Mouse (Mus musculus): ENCODE data around the gene Il10rb.

Gene Il10rb

DNA sequence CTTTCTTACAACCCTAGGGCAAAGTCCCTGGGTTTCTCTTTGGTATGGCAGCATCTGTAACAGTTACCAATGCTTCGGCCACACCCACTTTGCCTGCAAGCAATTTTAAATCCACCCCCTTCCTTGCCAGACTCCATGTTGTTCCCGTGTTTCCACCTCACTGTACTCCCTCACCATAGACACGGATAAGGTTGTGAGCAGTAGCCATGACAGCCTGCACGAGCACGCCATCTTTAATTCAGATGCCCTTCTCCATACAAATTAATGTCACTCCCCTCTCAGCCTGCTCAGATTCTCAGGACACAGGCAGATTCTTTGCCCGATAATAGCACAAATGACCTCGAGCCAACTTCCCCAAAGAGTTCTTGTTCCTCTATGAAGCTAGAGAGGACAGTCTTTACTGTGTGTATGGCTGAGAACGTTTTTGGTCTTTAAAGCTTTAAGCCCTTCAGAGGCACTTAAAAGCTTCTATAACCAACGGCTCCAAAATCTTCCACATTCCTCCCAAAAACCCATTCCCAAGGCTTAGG is 23.6 kb upstream of the Il10rb start:
- no peak for DNase-seq (ENCODE audit: low read depth, low spot score)

- no peak for DNase-seq (ENCODE audit: low read depth, low spot score)
These were observed 21.7 kb upstream of the Il10rb start for GRCm38 (mm10) chr16:91384221-91384620.

GRCm38 (mm10) chr16:91385621-91386020 is 20.3 kb upstream of the Il10rb start:
- DNase-seq (ENCODE audit: low read depth, low spot score), result no peak

DNA sequence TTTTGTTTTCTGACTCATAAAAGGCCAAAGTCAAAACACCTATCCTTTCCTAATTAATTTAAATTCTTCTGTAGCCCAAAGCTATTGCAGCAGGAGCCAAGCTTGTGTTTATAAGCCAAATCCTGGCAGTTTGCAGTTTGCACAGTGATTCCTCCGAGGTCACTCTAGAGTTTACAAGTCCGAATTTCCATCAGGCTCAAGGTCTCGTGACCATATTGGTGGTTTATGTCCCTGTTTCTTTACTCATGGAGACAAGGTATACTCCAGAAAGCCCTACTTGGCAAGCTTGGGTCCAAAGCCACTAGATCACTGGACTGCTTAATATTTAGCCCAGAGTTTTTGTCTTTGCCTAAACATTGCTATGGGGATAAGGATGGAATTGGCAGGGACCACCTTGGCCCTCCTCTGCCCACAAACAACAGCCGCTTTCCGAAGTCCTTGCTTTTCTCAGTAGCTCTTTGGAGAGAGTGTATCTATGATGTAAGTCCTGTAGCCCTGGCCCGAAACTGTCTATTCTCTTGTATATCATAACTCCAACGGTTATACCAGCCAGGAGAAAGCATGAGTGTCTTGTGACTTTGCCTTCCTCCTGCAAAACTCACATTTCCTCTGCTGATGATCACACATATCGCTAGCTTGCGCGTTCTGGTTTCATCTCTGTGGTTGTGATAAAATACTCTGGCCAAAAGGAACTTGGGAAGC is 19.4 kb upstream of the Il10rb start:
- no peak for DNase-seq (ENCODE audit: low read depth, low spot score)

DNA sequence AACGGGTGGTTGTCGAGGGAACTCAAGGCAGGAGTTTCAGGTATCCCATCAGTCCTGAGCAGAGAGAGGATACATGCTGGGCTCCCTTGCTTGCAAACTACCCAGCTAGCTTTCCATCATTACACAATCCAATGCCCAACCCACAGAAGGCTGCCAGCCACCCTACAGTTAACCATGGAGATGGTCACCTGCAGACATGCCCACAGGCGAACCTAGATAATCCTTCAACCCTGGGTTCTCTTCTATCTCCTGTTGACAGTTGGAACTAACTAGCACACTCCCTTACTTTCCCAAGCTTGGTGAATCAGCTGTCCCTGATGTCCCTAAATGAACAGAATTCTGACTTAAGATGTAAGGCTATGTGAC is 18.9 kb upstream of the Il10rb start:
- no peak for DNase-seq (ENCODE audit: low read depth, low spot score)

DNA sequence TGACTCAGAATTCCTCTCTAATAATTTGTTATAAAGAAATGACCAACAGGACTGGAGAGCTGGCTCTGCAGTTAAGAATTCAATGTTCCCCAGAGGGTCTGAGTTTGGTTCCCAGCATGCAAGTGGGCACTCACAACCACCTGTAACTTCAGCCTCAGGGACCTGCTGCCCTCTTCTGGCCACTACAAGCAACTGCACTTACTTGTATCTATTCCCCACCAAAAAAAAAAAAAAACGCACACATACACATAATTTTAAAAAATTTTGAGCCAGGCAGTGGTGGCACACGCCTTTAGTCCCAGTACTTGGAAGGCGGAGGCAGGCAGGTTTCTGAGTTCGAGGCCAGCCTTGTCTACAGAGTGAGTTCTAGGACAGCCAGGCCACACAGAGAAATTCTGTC is 15.9 kb upstream of the Il10rb start:
- peak; percentile 77 for DNase-seq (ENCODE audit: low read depth, low spot score)

GRCm38 (mm10) chr16:91391421-91391820 is 14.5 kb upstream of the Il10rb start, which contains the start of gene Gm21970:
Gm21970 (plus strand) TSS chr16:91391721.
- no peak for DNase-seq (ENCODE audit: low read depth, low spot score)

DNA sequence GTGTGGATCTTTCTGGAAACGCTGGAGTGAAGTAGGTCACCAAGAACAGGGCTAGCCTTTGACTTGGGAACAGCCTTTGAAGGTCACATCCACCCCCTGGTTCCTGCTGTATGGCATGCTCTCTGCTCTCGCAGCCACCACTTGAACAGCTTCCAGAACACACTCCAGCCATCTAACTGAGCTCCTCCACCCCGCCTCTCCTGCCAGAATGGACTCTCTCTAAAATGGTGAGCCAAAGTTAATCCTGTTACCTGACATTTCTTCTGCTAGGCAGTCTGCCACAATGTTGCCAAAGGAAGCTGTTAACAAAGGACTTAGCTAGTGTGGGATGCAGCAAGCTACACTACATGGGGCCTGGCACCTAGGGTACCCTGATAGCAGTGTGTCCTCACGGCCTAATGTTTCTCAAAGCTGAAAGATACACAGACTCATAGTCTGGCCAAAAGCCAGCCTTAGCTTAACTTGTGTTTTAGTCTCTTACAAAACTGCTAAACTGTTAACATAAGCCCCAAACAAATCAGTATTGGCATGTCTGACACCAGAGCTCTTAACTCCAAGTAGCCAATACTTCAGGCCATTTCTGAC is 11.0 kb upstream of the Il10rb start:
- DNase-seq (ENCODE audit: low read depth, low spot score), result no peak

DNA sequence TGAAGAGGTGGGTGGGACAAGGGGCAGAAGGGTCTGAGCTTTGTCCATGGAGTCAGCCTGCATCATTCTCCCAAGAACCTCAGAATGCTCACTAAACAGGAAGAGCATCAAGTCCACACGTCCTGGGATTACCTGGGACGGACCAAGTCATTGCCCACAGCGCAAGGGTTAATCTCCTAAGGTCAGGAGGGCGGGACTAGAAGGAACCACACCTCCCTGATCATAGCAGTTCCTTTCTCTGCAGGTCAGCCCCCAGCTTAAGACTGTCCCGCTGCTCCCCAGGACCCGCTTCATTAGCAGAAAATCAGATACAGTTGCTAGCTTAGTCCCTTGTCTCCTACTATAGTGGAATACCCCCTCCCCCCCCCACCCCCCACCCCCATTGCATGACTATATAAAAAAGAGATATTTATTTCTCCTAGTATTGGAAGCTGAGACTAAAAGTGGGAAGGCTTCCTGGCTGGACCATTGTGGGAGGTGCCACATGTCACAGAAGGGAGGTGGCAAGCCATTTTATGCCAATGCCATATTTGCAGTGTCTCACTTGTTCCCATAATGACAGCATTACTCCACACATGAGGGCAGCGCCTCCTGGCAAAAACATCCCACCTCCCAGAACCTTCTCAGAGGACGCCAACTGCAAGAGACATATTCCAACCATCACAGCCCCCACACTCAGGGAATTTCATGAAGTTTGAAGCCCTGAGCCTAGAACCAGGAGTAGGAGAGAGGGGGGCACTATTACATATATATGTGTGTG is 10.2 kb upstream of the Il10rb start:
- DNase-seq (ENCODE audit: low read depth, low spot score), result no peak

GRCm38 (mm10) chr16:91396844-91397537 is 9.0 kb upstream of the Il10rb start:
- DNase-seq (ENCODE audit: low read depth, low spot score), result no peak

- peak; percentile 29 for DNase-seq (ENCODE audit: low read depth, low spot score)
These were observed 7.9 kb upstream of the Il10rb start for GRCm38 (mm10) chr16:91398030-91398429.

DNA sequence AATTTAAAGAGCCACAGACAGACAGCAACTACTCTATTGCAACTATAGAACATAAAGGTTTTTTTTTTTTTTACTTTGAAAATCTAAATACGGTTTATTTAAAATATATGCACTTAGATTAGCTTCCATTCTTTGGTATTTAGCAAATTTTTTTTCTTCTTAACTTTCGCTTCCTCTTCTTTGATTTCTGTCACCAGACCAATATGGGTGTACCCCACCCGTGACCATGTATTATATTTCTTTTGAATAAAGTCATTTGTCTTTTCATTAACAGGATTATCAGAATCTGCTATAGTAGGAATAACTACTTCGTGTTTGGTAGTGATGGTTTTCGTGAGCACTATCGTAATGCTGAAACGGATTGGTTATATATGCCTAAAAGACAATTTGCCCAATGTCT is 7.0 kb upstream of the Il10rb start:
- no peak for DNase-seq (ENCODE audit: low read depth, low spot score)

- DNase-seq (ENCODE audit: low read depth, low spot score), result no peak
These were observed 4.3 kb upstream of the Il10rb start for GRCm38 (mm10) chr16:91401569-91402165.

DNA sequence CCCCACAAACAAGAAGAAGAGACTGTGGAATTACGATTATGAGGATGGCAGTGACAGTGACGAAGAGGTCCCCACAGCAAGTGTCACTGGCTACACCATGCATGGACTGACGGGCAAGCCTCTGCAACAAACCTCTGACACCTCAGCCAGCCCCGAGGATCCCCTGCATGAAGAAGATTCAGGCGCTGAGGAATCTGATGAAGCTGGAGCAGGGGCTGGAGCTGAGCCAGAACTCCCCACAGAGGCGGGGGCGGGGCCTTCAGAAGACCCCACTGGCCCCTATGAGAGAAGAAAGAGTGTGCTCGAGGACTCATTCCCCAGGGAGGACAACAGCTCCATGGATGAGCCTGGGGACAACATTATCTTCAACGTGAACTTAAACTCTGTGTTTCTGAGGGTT is 2.2 kb upstream of the Il10rb start:
- no peak for DNase-seq (ENCODE audit: low read depth, low spot score)

GRCm38 (mm10) chr16:91404187-91404586 is 1.8 kb upstream of the Il10rb start:
- no peak for DNase-seq (ENCODE audit: low read depth, low spot score)

GRCm38 (mm10) chr16:91404828-91405577 is 961 bp upstream of the Il10rb start:
- no peak for DNase-seq (ENCODE audit: low read depth, low spot score)

GRCm38 (mm10) chr16:91406585-91407220 is 739 bp downstream of the Il10rb start:
- DNase-seq (ENCODE audit: low read depth, low spot score), result no peak

- peak; percentile 71 for DNase-seq (ENCODE audit: low read depth, low spot score)
These were observed 7.3 kb downstream of the Il10rb start for GRCm38 (mm10) chr16:91413102-91413844.

DNA sequence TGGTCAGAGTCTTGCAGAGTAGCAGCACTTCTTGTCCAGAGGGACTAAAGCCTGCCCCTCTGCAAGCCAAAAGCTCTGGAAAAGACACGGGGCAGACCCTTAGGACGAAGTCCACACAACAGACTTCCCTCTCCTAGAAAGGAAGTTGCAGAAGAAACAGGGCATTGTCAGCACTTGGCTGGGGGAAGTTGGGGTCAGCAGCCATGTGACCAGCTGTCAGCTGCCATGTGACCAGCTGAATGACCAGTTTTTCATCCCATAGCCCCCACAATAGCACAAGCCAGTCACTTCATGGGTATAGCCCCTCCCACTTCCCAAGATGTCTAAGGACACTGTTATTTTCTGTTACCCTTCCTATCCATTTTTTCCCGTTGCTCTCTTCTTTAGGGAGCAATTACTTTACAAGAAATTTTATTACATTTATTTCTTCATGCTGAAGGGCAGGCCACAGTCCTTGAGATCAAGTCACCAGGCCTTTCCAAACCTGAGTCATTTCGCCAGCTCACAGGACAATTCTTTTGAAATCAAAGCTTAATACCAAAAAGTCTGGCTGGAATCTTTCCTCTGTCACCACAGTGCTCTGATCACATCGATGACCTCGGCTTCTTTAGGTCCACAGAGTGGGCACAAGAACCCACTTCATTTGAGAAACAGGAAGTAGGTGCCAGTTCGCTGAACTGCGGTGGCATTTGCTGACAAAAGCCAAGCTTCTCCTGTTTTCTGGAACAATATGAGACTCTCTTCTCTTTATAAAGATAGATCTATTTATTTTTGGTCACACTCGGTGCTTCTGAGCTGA is 9.6 kb downstream of the Il10rb start:
- no peak for DNase-seq (ENCODE audit: low read depth, low spot score)

All from CD4-positive, CD25-positive, alpha-beta regulatory T cell, adult 2 months (primary cell).